Mouse (Mus musculus) spleen, adult 18-20 months (tissue): ENCODE measurements around the gene Npff.

Experiments
- DNase-seq, 2 experiments: peaks; one replicate each; pipeline ENCODE4 v3.0.0; 2022; ENCODE audit warnings: mixed read lengths in 2 of 2

The Npff gene

GRCm38 (mm10) chr15:102519211-102520141 lies 5.3 kb downstream of the Npff start:
- no peak for DNase-seq

DNA sequence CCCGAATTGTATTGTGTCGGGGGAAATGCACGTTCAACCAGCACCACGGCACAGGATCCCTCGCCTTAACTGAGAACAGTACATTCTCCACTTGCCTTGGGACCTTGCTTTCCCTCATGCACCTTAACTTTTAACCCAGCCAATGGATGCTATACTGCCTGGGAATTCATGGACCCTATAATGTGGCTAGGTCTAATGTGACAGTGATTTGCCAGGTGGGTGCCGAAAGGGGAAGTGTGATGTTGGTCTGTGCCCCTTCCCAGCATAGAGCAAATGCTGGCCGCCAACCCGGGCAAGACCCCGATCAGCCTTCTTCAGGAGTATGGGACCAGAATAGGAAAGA lies 5.9 kb downstream of the Npff start:
- no peak for DNase-seq

DNA sequence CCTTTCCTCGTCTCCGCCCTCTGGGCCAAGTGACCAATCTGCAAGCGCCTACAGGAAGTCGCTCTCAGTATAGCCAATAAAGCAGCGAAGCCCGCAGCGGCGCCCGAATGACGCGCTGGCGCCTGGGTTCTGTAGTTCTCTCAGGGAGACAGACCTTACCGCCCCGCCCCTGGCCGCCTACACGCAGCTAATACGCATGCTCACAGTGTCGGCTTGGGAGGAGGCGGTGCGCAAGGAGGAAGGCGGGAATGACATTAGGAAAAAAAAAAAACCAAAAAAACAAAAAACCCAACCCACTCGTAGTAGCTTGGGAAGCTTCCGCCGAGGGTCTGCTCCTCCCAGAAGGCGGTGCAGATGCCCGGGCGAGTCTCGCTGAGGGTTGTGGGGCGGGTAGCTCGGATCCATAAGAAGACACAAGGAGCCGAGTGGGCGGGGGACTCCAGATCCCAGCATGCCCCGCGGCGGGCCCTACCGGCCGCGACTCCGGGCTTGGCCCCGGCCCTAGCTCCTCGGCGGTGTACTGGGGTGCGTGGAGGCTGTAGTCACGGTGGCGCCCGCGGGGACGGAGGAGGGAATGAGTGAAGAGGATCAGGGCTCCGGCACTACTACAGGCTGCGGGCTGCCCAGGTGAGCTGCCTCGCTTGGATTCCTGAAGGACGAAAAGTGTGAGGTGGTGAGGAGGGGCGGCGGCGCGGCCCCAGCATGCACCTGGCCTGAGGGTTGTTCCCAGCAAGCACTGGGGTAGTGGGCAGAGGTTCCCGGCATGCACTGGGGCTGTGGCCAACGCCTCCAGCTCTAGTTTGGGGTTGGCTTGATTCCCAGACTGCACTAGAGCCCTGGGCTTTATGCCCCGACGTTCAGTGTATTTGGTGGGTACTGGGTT lies 6.5 kb downstream of the Npff start, which contains the start of gene Tarbp2:
TSS of gene Tarbp2 (plus strand) at position 217 of the 883 bp plus-strand sequence.
- DNase-seq: peak; percentile 98 to 99

DNA sequence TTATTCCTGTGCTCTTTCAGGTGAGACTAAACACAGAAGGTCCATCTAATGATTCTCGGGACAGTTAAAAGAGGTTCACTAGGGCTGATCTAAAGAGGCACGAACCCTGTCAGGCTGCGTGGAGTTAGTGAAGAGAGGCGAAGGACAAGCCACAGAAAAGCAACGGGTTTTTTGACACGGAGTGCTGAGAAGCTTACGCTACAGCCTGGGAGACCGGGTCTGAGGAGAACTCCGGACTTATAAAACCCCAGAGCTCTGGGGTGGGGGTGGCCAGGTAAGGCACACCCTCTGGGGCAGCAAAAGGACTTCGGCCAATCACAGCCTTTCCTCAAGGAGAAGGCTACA lies 7.1 kb downstream of the Npff start:
- DNase-seq: no peak

- peak; percentile 44 to 57 for DNase-seq
Measured at GRCm38 (mm10) chr15:102516728-102517404, 7.9 kb downstream of the Npff start, which contains the start of gene Map3k12. Map3k12 (minus strand) TSS chr15:102517064.

DNA sequence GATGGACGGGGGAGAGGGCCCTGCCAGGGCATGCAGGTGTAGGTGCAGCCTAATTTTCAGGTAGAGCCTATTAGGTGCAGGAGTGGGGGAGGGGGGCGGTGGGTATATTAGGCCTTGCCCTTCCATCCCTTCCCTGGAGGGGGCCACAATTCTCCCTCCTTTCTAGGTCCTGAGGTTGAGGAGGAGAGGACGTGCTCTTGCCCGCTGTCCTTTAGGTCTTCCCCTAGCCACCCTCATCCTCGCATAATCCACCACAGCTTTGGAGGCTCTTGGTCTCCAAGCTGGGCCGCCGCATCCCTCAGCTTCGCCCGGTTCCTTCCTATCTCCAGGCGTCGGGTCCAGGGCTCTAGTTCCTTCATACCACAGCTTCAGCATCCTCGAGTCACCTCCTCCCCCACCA lies 8.4 kb downstream of the Npff start:
- no peak for DNase-seq

DNA sequence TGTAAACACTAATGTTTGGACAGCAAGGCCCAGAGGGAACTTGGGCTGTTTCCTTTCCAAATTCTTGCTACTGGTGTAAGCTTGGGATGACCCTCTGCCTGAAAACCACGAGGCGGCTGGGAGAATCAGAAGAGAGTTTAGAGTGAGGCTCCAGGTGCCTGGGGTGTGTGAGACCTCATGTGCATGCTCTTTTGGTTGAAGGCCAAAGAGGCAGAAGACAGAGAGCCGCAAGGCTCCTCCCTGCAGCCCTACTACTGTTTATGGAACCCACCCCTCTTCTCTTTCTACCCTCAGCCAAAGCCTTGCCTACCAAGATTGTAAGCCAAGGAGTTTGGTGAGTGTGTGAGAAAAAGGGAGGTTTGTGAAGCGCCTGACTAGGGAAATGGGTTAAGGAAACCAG lies 9.0 kb downstream of the Npff start:
- no peak for DNase-seq

- DNase-seq: no peak
Measured at GRCm38 (mm10) chr15:102515261-102515660, 9.5 kb downstream of the Npff start.

DNA sequence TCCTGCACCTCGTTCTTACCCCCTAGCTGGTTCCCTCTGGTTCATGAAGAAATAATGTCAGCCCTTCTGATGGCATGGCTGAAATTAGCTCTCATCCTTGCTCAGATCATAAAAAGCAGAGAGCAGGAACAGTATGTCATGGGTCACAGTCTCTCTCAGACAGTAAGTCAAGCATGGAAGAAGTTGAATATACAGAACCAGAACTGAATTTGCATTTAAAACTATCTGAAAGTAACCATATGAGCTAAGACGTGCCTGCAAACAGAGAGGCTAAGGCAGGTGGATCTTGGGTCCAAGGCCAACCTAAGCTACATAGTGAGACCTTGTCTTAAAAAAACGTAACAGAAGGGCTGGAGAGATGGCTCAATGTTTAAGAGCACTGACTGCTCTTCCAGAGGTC lies 11.7 kb downstream of the Npff start:
- no peak for DNase-seq

DNA sequence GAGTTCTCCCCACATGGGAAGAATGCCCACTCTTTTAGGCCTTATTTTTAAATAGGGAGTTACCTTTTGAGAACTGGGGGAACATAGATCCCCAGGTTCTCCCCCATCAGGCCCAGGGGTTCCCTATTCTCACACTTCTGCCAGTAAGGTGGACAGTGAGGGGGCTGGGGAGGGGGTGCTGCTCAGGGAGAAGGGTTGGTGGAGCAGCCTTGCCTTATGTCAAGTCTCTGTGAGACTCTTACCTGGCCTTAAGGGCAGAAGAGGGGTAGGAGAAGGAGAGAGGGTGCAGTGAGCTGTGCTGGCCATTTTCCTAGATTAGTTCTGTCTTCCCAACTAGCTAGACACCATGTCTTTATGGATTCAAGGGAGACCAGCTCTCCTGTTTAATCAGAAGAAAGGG lies 12.3 kb downstream of the Npff start:
- no peak for DNase-seq

GRCm38 (mm10) chr15:102512010-102512409 lies 12.7 kb downstream of the Npff start:
- DNase-seq: no peak

DNA sequence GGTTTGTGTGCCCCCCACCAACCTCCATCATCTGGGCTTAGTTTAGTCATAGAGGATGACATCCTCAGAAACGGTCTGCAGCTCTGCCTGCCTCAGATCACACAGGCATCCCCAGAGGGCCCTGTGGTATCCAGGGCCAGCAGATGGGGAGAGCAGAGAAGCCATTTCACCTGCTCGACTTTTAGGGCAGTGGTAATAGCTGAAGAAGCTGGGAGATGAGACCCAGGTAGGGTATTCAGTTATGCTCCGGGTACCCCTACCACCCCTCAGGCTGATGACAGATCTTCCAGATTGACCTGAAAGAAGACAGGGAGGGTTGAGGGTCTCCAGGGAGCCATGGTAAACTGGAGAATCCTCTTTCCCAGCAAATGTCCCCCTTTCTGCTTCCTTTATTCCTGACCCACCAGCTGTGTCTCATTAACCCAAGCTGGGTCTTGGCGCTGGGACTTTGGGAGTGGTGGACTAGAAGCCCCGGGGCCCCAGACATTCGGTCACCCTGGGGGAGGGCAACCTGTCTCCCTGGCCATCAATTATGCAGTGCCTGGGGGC lies 13.4 kb downstream of the Npff start:
- DNase-seq: no peak

- peak; percentile 62 to 74 for DNase-seq
Measured at GRCm38 (mm10) chr15:102510590-102511284, 14.0 kb downstream of the Npff start.

- no peak for DNase-seq
Measured at GRCm38 (mm10) chr15:102510110-102510509, 14.6 kb downstream of the Npff start.

DNA sequence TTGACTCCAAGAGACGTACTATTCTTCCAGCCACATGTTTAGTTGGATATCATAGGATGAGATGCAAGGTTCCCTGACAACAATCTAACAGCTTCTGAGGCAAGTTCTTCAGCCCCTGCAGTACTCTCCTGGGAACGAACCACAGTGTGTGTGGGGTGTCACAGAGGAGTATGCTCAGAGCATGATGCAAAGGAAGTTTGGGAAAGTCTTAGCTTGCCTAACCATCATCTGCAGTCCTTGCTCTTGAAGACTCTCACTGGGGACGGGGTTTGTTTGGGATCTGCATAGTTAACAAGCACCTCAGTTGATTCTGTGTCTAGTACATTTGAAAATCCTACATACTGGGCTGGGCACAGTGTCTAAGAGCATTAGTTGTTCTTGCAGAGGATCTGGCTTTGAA lies 16.4 kb downstream of the Npff start:
- DNase-seq: no peak

DNA sequence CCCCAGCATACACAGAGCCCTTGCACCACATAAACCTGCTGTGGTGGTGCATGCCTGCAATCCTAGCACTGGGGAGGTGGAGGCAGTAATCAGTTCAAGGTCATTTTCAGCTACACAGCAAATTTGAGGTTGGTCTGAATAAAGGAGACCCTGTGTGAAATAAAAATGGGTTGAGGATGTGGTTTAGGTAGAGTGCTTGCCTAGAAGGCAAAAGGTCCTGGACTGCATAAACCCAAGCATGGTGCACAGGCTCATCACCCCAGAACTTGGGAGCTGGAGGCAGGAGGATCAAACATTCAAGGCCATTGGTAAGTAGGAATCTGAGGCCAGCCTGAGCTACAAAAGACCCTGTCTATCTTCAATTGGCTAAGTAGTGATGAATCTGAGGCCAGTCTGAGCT lies 17.2 kb downstream of the Npff start:
- DNase-seq: no peak

DNA sequence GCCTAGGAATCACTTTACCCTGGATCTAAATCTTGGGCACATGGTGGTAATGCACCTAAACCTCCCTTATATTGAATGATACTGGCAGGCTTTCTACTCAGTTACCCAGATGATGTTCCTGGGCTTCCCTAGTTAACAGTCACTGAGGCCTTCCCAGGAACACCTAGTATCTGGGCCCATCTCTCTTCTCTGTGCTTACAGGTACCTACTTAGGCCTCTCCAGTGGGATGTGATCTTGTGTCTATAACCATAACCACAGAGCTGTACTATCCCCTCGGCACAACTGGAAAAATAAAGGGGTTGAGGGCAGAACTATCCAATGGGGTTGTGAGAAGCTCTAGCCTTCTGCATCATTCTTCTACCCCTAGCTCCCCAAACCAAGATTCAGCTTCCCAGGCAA lies 17.9 kb downstream of the Npff start:
- DNase-seq: no peak

- DNase-seq: no peak
Measured at GRCm38 (mm10) chr15:102506464-102506830, 18.3 kb downstream of the Npff start.

- DNase-seq: no peak
Measured at GRCm38 (mm10) chr15:102505770-102506463, 18.8 kb downstream of the Npff start.

- DNase-seq: no peak
Measured at GRCm38 (mm10) chr15:102505073-102505769, 19.5 kb downstream of the Npff start.
